Mouse (Mus musculus) frontal cortex, postnatal 25 days (tissue): Measurements from ENCODE around the gene Kiss1.
A peak's percentile ranks its signal among the peaks of the same experiment; 100 is the strongest.

Experiments
- DNase-seq, 2 experiments: peaks; one replicate each; pipeline ENCODE4 v3.0.0; 2022; ENCODE audit warnings: low spot score in 2 of 2

Gene Kiss1

GRCm38 (mm10) chr1:133321267-133321925 is at the start of gene Kiss1:
TSS of gene Kiss1 (plus strand) at chr1:133321875.
- DNase-seq, result no peak

GRCm38 (mm10) chr1:133274163-133274562 is 47.5 kb upstream of the Kiss1 start:
- no peak for DNase-seq

GRCm38 (mm10) chr1:133276983-133277382 is 44.7 kb upstream of the Kiss1 start:
- DNase-seq, result no peak

GRCm38 (mm10) chr1:133278539-133278938 is 43.1 kb upstream of the Kiss1 start:
- DNase-seq, result no peak

GRCm38 (mm10) chr1:133278946-133279631 is 42.6 kb upstream of the Kiss1 start:
- DNase-seq, result no peak

- DNase-seq, result no peak
These were observed 42.0 kb upstream of the Kiss1 start for GRCm38 (mm10) chr1:133279632-133280093.

GRCm38 (mm10) chr1:133280537-133280936 is 41.1 kb upstream of the Kiss1 start:
- DNase-seq, result no peak

GRCm38 (mm10) chr1:133285907-133286306 is 35.8 kb upstream of the Kiss1 start:
- no peak for DNase-seq

GRCm38 (mm10) chr1:133287051-133287450 is 34.6 kb upstream of the Kiss1 start:
- DNase-seq, result no peak

- no peak for DNase-seq
These were observed 33.8 kb upstream of the Kiss1 start for GRCm38 (mm10) chr1:133287880-133288279.

- DNase-seq, result no peak
These were observed 29.8 kb upstream of the Kiss1 start for GRCm38 (mm10) chr1:133291888-133292287.

GRCm38 (mm10) chr1:133292608-133293007 is 29.1 kb upstream of the Kiss1 start:
- no peak for DNase-seq

GRCm38 (mm10) chr1:133296376-133296775 is 25.3 kb upstream of the Kiss1 start:
- DNase-seq, result no peak

GRCm38 (mm10) chr1:133298816-133299215 is 22.9 kb upstream of the Kiss1 start:
- no peak for DNase-seq

- no peak for DNase-seq
These were observed 19.1 kb upstream of the Kiss1 start for GRCm38 (mm10) chr1:133302540-133302939.

GRCm38 (mm10) chr1:133306842-133307241 is 14.8 kb upstream of the Kiss1 start:
- DNase-seq, result peak; percentile 65 to 71

- no peak for DNase-seq
These were observed 14.4 kb upstream of the Kiss1 start for GRCm38 (mm10) chr1:133307318-133307717.

GRCm38 (mm10) chr1:133309652-133310267 is 11.9 kb upstream of the Kiss1 start, which contains the start of gene Golt1a:
TSS of gene Golt1a (plus strand) at chr1:133309800.
- no peak for DNase-seq

- no peak for DNase-seq
These were observed 10.4 kb upstream of the Kiss1 start for GRCm38 (mm10) chr1:133311240-133311639.

GRCm38 (mm10) chr1:133311946-133312345 is 9.7 kb upstream of the Kiss1 start:
- peak; percentile 37 to 50 for DNase-seq

- peak in 1 of 2 experiments; percentile 35 for DNase-seq
These were observed 7.3 kb upstream of the Kiss1 start for GRCm38 (mm10) chr1:133314364-133314763.

GRCm38 (mm10) chr1:133315775-133316174 is 5.9 kb upstream of the Kiss1 start:
- DNase-seq, result no peak

- DNase-seq, result no peak
These were observed 5.1 kb upstream of the Kiss1 start for GRCm38 (mm10) chr1:133316577-133316976.
